Comparison of ENCODE assay signal across 22 mouse cellular contexts in the genomic region with DNA sequence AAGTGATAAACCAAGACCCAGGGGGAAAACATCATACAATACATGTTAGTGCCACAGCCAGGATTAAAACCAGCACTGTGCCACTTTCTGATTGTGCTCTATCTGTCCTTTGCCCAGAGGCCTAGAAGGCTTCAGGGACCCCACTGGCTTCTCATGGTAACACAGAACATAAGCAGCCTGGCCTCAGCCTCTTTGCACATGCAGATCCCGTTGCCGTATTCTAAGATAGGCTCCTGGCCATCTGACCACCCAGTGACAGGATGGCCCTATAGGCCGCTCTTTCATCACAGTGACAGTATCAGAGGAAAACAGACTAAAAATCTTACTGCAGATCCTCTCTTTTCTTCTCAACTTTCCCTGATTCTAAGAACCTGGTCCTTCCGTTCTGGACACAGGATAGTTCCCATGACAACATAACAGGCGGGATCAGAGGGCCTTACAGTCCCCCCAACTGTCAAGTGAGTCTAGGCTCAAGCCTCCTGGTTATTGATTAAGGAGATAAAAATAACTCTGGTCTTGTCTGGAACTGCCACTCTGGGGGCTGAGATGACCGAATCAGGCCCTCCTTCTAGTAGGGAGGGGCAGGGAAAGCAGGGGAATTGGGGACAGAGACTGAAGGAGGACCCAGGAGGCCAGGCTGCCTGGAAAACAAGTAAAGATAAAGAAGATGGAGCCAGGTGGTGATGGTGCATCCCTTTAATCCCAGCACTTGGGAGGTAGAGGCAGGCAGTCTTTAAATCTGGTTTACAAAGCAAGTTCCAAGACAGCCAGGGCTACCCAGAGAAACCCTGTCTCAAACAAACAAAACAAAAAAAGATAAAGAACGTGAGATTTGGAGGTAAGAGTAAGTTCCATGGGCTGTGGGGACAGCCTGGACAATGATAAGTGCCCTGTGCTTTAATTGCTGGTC. TPM values are rescaled to one million over a fixed set of nuclear protein-coding genes. Genes with fewer than 3 reads are reported as not detected.
"Had no signal": no experiment of that assay in that cellular context is flagged by ENCODE, and none has a peak within 500 bp of the region (broad histone marks: within the 10 kb centered on the region; RNA-seq: fewer than 3 reads in every experiment).

No protein-coding gene starts in this region.

- H3K9ac ChIP-seq: heart, embryonic 13.5 days; heart, embryonic 15.5 days; hindbrain, embryonic 13.5 days; hindbrain, embryonic 15.5 days; intestine, embryonic 15.5 days; limb, embryonic 12.5 days; liver, embryonic 13.5 days had no signal

- DNase-seq: gastrocnemius, postnatal 14 days; gastrocnemius, postnatal 36 days; heart, adult 18-20 months; kidney, adult 18-20 months; kidney, adult 8-10 months; kidney, postnatal 10 days; kidney, postnatal 4 days; liver; liver, embryonic 13.5 days had no signal

- ATAC-seq: inflammation-experienced regulatory T-cells, adult 6 months; intestine, embryonic 15.5 days; intestine, postnatal 0 days had no signal

- H3K36me3 ChIP-seq: heart, embryonic 13.5 days; heart, embryonic 15.5 days; hindbrain, embryonic 15.5 days; intestine, embryonic 15.5 days; limb, embryonic 10.5 days; limb, embryonic 12.5 days had no signal

- H3K4me3 ChIP-seq: heart, embryonic 13.5 days; heart, embryonic 15.5 days; hindbrain, embryonic 13.5 days; hindbrain, embryonic 15.5 days; intestine, embryonic 15.5 days; layer of hippocampus, adult 2 months; left cerebral cortex, adult 2 months; limb, embryonic 10.5 days; limb, embryonic 12.5 days; liver, embryonic 13.5 days had no signal

- H3K9me3 ChIP-seq: heart, embryonic 13.5 days; heart, embryonic 15.5 days; hindbrain, embryonic 13.5 days; hindbrain, embryonic 15.5 days; intestine, embryonic 15.5 days; limb, embryonic 10.5 days; limb, embryonic 12.5 days; liver, embryonic 13.5 days had no signal

- H3K4me2 ChIP-seq: heart, embryonic 11.5 days; heart, embryonic 13.5 days; heart, embryonic 15.5 days; hindbrain, embryonic 13.5 days; hindbrain, embryonic 15.5 days; intestine, embryonic 15.5 days; limb, embryonic 12.5 days; liver, embryonic 11.5 days; liver, embryonic 13.5 days had no signal

- H3K27ac ChIP-seq: heart, embryonic 13.5 days; heart, embryonic 15.5 days; hindbrain, embryonic 13.5 days; hindbrain, embryonic 15.5 days; intestine, embryonic 15.5 days; layer of hippocampus, adult 2 months; left cerebral cortex, adult 2 months; limb, embryonic 10.5 days; limb, embryonic 12.5 days; liver, embryonic 13.5 days had no signal

- H3K27me3 ChIP-seq: heart, embryonic 15.5 days; hindbrain, embryonic 15.5 days; intestine, embryonic 15.5 days had no signal

RNA-seq across cellular contexts. Expression of a gene that starts 12.7 kb away (rescaled TPM):
- polyA plus RNA-seq: inflammation-experienced regulatory T-cells, adult 6 months had no signal
